Mouse (Mus musculus) olfactory bulb, adult 2 months (tissue): ENCODE measurements around the gene Fam13a.

ENCODE experiments used
- CTCF ChIP-seq: fragments of 200-500 bp; IDR thresholded peaks from 2 replicates; pipeline ENCODE4 v1.5.1; 2012; ENCODE audit warnings: low read depth, mild to moderate bottlenecking, low read length, moderate library complexity; ENCODE audit not compliant: insufficient read depth
- POLR2A ChIP-seq: fragments of 200-500 bp; IDR thresholded peaks from 2 replicates; pipeline ENCODE4 v1.6.1; 2012; ENCODE audit warnings: mild to moderate bottlenecking, low read depth, low read length, moderate library complexity; ENCODE audit not compliant: insufficient read depth

GRCm38 (mm10) chr6:58937726-58938125, 86.6 kb downstream of the Fam13a start:
- TF ChIP-seq CTCF = no peak
- TF ChIP-seq POLR2A = no peak
